Mouse (Mus musculus) gastrocnemius, postnatal 10 days (tissue): Measurements from ENCODE around the gene Tpd52l2. TPM values are rescaled to one million over a fixed set of nuclear protein-coding genes. Genes with fewer than 3 reads are reported as not detected.

ENCODE experiments used
- DNase-seq: peaks from one replicate; pipeline ENCODE4 v3.0.0; 2021; ENCODE audit warnings: mixed read lengths
- long read RNA-seq, 2 experiments: library from polyadenylated mRNA; stranded (forward); transcript quantifications; one replicate each; pipeline ENCODE4 v2.0.0; 2021
- total RNA-seq, 2 experiments: library from RNA; stranded (reverse); gene quantifications; 2 replicates each; pipeline ENCODE4 v1.2.3; 2021

Gene Tpd52l2
- total RNA-seq, result 10 to 100 TPM; 69.9 to 72.9 TPM
- long read RNA-seq, experiment 1, transcript Tpd52l2-201 (7 exons, 2,950 nt), result major isoform, 19 of 65 reads
- long read RNA-seq, experiment 1, transcript Tpd52l2-203 (9 exons, 985 nt), result minor isoform, 15 of 65 reads
- long read RNA-seq, experiment 1, transcript Tpd52l2-202 (7 exons, 1,799 nt), result minor isoform, 7 of 65 reads
- long read RNA-seq, experiment 1, transcript Tpd52l2-204 (6 exons, 3,475 nt), result minor isoform, 5 of 65 reads
- long read RNA-seq, experiment 1, partial matches to known transcripts, result 0 of 65 reads
- long read RNA-seq, experiment 1, other reads (novel, unspliced or antisense), result 13 of 65 reads
- long read RNA-seq, experiment 2, transcript Tpd52l2-204 (6 exons, 3,475 nt), result minor isoform, 12 of 77 reads
- long read RNA-seq, experiment 2, transcript Tpd52l2-208 (8 exons, 3,603 nt), result minor isoform, 7 of 77 reads
- long read RNA-seq, experiment 2, transcript Tpd52l2-203 (9 exons, 985 nt), result major isoform, 18 of 77 reads
- long read RNA-seq, experiment 2, transcript Tpd52l2-201 (7 exons, 2,950 nt), result minor isoform, 13 of 77 reads
- long read RNA-seq, experiment 2, partial matches to known transcripts, result 2 of 77 reads
- long read RNA-seq, experiment 2, other reads (novel, unspliced or antisense), result 21 of 77 reads

DNA sequence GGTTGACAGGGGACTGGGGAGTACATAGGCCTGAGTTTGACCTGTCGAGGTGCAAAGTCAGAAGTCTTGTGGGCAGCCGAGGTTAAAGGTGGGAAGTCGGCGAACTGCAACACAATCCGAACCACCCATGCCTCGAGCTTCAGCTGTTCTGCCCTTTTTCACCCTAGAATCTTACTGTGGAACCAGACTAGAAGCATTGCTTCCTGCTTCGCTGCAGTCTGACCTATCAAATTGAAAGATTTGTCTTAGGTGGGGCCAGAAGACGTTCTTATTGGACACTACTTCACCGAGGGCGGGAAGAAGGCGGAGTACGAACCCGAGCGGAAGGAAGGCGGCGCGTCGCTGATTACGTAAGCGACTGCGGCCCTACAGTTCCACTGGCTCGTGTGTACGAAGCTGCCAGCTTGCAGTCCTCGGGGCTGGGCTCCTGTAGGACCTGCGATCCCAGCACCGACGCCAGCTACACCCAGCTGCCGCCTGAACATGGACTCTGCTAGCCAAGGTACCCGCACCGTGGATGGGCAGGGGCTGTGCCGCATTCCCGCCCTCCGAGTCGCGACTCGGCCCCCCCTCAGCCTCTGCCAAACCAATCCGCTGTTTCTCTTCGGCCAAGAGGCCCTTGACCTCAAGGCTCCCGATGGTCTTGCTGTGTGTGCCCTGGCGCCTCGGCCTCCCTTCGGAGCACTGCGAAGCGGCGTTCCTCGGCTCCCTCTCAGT lies at the start of gene Tpd52l2:
Gene Tpd52l2 (plus strand): TSS at position 312 of the 717 bp plus-strand sequence.
- peak; percentile 88 for DNase-seq

- DNase-seq, result no peak
These were observed 44.8 kb upstream of the Tpd52l2 start for GRCm38 (mm10) chr2:181452181-181452580.

DNA sequence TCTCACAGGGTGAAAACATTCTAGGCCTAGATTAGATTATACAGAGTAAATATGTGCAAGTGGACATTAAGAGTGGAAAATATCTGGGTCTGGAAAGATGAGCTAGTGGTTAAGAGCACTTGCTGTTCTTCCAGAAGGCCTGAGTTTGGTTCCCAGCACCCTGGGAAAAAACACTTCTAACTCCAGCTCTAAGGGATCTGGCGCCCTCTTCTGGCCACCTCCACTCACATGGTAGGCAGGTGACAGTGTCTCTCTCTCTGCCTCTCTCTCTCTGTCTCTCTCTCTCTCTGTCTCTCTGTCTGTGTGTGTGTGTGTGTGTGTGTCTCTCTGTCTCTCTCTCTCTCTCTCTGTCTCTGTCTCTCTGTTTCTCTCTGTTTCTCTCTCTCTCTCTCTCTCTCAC lies 43.7 kb upstream of the Tpd52l2 start:
- DNase-seq, result no peak

DNA sequence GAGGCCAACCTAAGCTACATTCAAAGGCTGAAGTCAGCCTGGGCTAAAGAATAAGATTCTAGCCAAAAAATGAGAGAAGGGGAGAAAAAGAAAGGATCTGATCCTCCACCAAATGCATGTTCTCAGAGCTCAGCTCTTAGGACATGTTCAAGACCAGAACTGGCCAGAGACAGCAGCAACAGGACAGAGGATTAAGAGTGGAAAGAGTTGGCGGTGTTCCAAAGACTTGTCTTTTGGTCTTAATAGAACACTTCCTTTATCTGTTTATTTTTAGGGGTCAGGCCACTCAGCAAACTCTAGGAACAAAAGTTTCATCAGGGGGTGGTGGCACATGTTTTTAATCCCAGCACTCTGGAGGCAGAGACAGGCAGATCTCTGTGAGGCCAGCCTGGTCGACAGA lies 41.0 kb upstream of the Tpd52l2 start:
- no peak for DNase-seq

- DNase-seq, result no peak
These were observed 39.1 kb upstream of the Tpd52l2 start for GRCm38 (mm10) chr2:181457831-181458230.

DNA sequence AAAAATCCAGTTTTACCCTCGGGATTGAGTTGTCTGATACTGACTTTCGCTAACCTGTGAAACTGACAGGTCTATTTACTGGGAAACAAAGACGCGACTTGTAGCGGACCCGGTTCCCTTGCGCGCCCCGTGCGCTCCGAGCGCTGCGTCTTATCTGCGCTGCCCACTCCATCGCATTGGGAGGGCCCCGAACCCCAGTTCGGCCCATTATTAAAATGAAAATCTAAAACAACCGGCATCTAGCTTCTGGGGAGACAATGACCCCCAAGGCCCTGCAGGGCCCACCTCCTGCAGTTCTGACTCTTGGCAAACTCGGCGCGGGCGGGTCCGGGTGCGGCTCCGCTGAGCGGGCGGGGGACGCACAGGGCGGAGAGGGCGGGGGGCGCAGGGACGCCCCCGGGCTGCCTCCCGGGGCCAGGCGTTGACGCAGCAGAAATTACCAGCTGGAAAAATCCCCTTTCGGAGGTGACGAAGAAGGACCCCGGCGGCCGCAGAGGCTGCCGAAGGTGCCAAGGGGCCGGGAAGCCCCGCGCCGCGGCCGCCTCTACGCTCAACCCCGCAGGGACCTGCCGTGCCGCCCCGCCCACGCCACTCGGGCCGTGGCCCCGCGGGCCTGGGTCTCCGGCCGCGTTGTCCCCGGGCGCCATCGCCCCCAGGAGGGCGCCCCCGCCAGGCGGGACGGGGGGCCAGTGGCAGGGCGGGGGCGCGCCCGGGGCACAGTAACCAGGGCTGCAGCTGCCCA lies 38.4 kb upstream of the Tpd52l2 start:
- DNase-seq, result peak; percentile 39

DNA sequence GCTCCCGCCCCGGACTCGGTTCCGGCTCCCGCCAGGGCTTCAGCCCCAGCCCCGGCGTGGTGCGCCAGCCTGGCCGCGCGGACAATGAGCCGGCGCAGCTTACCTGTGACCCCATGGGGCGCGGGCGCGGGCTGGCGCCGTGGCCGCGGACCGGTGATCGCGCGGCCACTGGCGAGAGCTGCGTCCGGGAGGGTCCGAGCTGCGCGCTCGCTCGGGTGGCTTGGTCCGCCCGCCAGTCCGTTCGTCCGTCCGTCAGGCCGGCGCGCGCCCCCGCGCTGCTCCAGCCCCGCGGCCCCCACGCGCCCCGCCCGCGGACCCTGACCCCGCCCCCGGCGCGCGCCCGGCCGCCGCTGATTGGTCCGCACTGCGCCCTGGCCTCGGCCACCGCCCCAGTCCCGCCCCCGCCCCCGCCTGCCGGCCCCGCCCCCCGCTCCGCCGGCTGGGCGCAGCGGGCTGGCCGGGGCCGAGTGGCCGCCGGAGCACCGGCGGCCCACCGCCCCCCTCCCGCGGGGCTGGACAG lies 37.7 kb upstream of the Tpd52l2 start, which contains the start of gene Zbtb46:
Gene Zbtb46 (minus strand): TSS at position 274 of the 520 bp plus-strand sequence.
- DNase-seq, result peak; percentile 94

- DNase-seq, result peak; percentile 78
These were observed 37.0 kb upstream of the Tpd52l2 start for GRCm38 (mm10) chr2:181459673-181460621.

- DNase-seq, result no peak
These were observed 35.3 kb upstream of the Tpd52l2 start for GRCm38 (mm10) chr2:181461536-181462100.

DNA sequence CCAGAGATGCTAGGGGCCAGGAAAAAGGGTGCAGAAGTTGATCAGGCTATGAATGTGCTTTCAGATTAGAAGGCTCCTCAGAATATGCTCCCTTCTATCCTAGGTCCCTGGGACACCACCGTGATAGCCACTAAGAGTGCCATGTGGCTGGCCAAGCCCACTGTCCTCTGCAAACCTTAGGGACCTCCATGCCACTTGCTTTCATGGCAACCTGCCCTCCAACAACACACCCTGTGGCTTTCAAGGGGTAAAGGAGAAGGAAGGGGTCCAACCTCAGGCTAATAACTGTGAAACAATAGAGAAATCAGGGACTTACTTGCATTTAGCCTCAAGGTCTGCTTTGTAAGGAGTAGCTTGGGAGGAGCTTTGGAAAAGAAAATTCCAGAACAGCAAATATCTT lies 34.3 kb upstream of the Tpd52l2 start:
- DNase-seq, result no peak

DNA sequence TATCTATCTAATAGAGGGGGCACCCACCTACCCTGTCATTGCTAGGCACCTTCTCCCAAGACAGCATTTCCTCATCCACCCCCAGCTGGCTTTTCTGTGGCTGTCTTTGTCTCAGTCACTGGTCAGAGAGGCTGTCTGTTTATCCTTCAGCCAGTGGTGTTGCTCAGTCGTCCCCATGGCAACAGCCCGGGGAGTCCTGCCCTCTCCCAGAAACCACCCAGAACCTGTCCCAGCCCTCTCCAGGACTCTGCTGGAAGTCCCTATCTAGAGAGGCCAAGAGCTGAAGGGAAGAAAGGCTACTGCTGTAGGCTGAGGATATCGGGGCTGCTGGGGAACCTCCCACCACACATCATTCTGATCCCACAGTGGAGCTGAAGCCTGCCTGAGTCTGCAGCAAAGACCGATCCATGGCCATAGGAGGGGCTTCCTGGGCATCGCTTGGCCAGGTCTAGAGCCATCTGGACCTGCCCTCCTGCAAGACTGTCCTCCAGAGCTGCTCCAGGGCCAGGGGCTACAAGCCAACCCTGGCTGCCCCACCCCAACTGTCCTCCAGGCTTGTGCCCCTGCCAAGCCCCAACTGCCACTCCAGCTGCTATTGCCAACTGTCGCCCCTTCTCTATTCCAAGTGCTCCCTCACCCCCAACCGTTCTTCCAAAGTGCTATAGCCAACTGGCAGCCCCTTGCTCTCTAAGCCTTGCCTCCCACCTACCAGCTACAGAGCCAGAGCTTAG lies 33.8 kb upstream of the Tpd52l2 start:
- peak; percentile 26 for DNase-seq

- DNase-seq, result no peak
These were observed 31.5 kb upstream of the Tpd52l2 start for GRCm38 (mm10) chr2:181465423-181465822.

DNA sequence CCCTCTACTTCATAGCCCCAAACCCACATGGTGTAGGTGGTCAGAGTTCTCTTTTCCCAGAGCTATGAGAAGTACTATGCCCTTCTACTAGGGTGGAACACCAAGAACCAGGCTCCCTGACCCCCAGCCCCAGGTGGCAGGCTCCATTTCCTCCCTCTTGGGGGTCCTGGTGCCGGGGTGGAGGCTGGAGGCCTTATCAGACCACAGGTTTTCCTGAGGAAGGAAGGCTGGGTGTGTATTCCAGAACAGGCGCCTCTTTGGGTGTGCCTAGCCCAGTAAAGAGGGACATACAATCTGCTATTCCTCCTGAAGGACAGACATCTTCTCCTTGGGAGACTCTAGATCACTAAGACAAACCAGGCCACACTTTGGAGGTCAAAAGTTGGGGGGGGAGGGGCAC lies 26.7 kb upstream of the Tpd52l2 start:
- no peak for DNase-seq

DNA sequence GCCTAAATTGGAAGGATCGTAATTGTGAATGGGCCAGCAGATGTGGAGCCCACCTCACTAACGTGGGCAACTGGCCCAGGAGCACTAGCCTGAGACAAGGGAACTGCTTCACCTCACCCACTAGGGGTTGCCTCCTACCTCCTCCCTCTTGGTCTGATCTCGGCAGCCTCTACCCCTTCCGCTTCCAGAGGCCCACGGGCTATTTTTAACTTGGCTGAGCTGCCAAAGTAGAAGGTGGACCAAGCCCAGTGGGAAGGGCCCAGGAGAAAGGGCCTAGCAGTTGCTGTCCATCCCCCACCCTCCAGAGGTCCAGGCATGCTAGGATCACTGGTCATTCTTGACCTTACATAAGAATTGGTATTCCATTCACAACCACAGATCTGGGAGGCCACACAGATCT lies 25.7 kb upstream of the Tpd52l2 start:
- peak; percentile 44 for DNase-seq

DNA sequence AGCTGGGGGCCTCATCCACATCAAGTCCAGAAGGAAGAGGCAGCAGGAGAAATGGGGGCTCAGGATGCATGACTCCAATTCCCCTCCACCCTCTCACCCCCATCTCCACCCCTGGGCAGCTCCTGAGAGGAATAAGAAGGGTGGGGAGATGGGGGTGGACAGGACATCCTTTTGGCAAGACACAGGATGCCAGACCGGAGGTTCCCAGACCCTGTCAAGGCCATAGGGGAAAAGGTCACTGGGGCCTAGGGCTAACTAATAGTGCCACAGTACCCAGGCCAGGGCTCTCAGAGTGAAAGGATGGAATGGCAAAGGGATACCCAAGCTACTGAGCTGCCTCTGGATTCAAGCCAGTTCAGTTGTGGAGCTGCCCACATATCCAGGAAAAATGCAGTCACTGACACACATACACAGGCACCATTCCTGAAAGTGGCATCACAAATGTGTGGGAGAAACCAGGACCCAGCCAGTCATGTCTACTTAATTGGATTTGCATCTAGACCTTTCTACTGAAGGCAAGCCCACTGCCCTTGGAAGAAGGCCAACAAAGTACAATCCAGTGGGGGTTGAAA lies 24.6 kb upstream of the Tpd52l2 start:
- DNase-seq, result no peak

GRCm38 (mm10) chr2:181483120-181483519 lies 13.8 kb upstream of the Tpd52l2 start:
- DNase-seq, result no peak

DNA sequence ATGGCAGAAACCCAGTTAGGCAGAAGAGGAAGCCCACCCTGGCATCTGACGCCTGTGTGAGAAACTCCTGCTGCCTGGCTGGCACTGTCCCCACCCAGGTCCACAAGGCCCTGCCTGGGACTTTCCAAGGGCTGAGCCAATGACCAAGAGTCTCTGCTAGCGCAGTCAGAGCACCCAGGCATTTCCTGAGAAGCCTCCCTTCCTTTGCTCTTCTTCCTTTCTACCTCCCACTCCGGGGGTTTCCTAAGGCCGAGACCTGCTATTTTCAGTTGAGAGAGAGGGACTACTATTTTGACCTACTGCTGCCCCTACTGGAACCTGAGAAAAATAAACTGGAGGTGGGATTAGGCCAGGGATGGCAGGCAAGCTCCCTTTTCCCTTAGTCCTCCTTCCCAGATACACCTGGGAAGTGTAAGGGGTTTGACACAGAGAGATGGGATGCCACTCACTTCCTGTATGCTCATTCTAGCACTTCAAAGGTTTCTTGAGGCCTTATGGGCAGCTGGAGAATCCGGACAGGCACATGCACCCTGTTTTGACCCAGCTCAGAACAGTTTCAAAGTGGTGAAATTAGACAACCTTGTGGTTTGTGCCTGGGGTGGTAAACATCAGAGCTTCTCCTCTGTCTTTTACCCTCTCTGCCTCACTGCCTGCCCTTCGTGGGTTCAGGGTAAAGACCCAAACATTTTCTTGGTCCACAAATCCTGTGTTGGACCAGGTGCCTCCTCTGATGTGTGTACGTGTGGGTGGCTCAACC lies 13.2 kb upstream of the Tpd52l2 start:
- DNase-seq, result peak; percentile 41

- no peak for DNase-seq
These were observed 12.3 kb upstream of the Tpd52l2 start for GRCm38 (mm10) chr2:181484456-181485233.
